Mouse (Mus musculus) E14TG2a.4 (cell line): ENCODE measurements at regions not wholly inside any gene's neighbourhood (a gene's known extent, or its start where the extent isn't known, plus 50 kb on each side); places are given as distances from the start of the nearest gene placed in this dataset.

Source experiments
- H3K27me3 ChIP-seq: 2 replicates; pipeline ENCODE4 v1.6.1; 2014; ENCODE audit warnings: low read length, control low read depth; ENCODE audit not compliant: insufficient read depth
- H3K36me3 ChIP-seq: 2 replicates; pipeline ENCODE4 v1.6.1; 2014; ENCODE audit warnings: low read length, control low read depth; ENCODE audit not compliant: insufficient read depth
- H3K4me1 ChIP-seq: replicated peaks from 2 replicates; pipeline ENCODE4 v1.6.1; 2014; ENCODE audit warnings: low read depth, low read length, control low read depth
- H3K4me3 ChIP-seq: replicated peaks from 2 replicates; pipeline ENCODE4 v1.5.1; 2014; ENCODE audit warnings: mild to moderate bottlenecking, low read length
- H3K9me3 ChIP-seq: 2 replicates; pipeline ENCODE4 v1.6.1; 2014; ENCODE audit warnings: low read length, control low read depth
- CTCF ChIP-seq: conservative IDR thresholded peaks from 2 replicates; pipeline ENCODE4 v1.5.1; 2014; ENCODE audit warnings: low read length
- NANOG ChIP-seq: IDR thresholded peaks from 2 replicates; pipeline ENCODE4 v1.6.1; 2014; ENCODE audit warnings: borderline replicate concordance, low read length, mixed read lengths
- POU5F1 ChIP-seq: IDR thresholded peaks from 2 replicates; pipeline ENCODE4 v1.6.1; 2014; ENCODE audit warnings: low read length, borderline replicate concordance

DNA sequence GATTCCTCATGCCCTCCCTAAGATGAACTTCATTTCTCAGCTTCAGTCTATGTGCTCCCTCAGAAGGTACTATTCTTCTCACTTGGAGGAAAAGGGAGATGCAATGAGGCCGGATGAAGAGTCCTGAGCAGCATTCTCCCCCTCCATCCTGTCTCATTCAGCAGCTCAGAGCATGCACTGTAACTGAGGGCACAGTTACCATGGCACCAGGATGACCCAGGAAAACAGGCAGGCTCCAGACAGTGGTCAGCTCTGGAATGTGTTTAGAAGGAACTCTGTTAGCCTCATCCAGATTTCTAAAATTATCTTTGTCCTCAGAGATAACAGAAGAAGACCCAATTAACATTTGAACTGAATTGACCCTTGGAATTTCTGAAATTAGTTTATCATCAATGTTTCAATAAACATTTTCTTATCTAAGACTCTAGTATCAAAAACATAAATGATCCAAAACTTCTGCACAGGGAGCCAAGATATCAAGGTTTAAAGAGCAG, 148.1 kb upstream of the Slc24a5 start:
- no peaks in the 10 kb centered on the region for H3K9me3 ChIP-seq
- no peaks in the 10 kb centered on the region for H3K36me3 ChIP-seq
- no peak for TF ChIP-seq CTCF
- TF ChIP-seq POU5F1: no peak
- TF ChIP-seq NANOG: no peak
- peaks cover 9% of the 10 kb centered on the region; the same call in 1 of the 2 replicates for H3K4me1 ChIP-seq
- H3K27me3 ChIP-seq: no peaks in the 10 kb centered on the region
- H3K4me3 ChIP-seq: no peak overlapping the region

- Histone ChIP-seq H3K27me3 (no peaks in the 10 kb centered on the region), H3K36me3 (no peaks in the 10 kb centered on the region), H3K4me3 (no peak overlapping the region), H3K9me3 (no peaks in the 10 kb centered on the region), H3K4me1 (peaks cover 9% of the 10 kb centered on the region; the same call in 1 of the 2 replicates)
- TF ChIP-seq CTCF: no peak
- no peak for TF ChIP-seq NANOG
- no peak for TF ChIP-seq POU5F1
Observed at GRCm38 (mm10) chr2:124920265-124920664, 147.7 kb upstream of the Slc24a5 start.

DNA sequence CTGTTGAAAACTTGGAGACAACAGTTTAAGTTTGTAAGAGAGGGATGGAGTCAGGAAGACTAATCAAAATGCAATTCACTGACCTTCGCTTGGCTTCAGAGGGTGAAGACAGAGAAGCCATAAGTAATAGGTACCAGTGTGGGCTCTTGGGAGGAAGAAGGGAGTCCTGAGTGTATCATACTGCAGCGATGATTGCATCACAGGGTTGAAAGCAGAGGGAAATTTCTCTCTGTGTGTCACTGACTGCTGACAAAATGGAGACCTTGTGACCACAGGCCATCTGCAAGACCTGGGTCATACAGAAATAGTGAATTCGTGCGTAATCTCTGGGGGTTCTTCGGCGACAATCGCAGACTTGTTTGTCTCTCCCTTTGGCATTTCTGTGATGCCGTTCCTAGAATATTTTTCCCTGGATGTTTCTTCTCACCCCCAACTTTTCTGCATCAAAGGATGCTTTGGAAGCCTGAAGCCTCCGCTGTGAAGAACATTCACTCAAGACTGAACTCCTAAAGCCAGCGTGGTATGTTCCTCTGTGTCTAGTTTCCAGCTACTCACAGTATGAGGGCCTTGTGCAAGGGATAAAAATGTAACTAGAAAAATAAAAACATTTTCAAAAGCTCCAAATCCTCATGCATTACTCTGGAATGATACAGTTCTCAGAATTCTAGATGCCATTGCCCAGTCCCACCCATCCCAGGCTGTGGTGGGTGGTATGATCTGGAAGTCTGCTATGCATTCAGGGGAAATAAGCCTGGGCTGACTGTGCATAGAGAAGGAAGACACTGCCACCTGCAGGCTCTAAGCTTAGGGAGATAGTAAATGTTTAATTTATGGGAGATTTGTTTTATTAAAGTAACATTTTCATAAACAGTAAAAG, 139.8 kb upstream of the Slc24a5 start:
- H3K4me1 ChIP-seq: peaks cover 7% of the 10 kb centered on the region; the same call in 1 of the 2 replicates
- peaks cover 6% of the 10 kb centered on the region; the same call in 1 of the 2 replicates for H3K27me3 ChIP-seq
- no peak overlapping the region for H3K4me3 ChIP-seq
- TF ChIP-seq POU5F1: no peak
- no peak for TF ChIP-seq NANOG
- TF ChIP-seq CTCF: no peak
- no peaks in the 10 kb centered on the region for H3K36me3 ChIP-seq
- H3K9me3 ChIP-seq: no peaks in the 10 kb centered on the region

DNA sequence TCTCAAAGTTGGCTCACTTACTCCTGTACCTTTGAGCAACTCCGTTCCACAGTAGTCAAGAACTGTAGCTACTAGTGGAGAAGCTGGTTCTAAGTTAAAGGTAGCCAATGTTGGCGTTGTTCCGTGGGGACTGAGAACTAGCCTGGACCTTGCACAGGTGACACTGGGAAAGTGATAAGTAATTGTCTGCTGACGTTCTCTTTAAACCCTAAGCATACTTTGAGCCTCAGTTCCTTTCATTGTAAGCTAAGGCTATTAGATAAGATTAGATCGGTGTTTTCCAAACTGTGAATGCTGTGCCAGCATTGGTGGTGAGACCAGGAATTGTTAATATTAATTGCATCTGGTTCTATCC, 139.2 kb upstream of the Slc24a5 start:
- peaks cover 1% of the 10 kb centered on the region; the same call in 1 of the 2 replicates for H3K4me1 ChIP-seq
- no peaks in the 10 kb centered on the region for H3K9me3 ChIP-seq
- peaks cover 6% of the 10 kb centered on the region; the same call in 1 of the 2 replicates for H3K27me3 ChIP-seq
- no peak overlapping the region for H3K4me3 ChIP-seq
- no peaks in the 10 kb centered on the region for H3K36me3 ChIP-seq
- TF ChIP-seq POU5F1: no peak
- no peak for TF ChIP-seq CTCF
- no peak for TF ChIP-seq NANOG

DNA sequence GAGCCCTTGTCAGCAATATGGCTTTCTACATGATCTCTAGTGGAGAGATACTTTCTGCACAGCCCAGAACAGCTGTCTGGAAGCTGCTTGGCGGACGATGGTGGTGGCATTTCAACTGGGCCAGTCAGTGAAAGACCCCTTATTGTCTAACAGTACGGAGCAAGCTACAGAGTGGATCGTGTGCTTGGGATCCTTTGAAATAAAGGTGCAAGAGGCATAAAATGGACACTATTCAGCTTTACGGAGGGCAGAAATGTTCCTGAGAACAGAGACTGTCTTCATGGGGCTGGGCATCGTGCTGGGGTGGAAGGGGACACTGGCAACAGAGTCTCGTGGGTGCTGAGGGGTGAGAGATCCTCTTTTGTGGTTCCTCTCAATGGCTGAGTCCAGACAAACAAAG, 137.2 kb upstream of the Slc24a5 start:
- Histone ChIP-seq H3K36me3 (no peaks in the 10 kb centered on the region), H3K4me3 (no peak overlapping the region), H3K9me3 (no peaks in the 10 kb centered on the region), H3K27me3 (peaks cover 6% of the 10 kb centered on the region; the same call in 1 of the 2 replicates), H3K4me1 (no peaks in the 10 kb centered on the region)
- TF ChIP-seq POU5F1: no peak
- no peak for TF ChIP-seq NANOG
- TF ChIP-seq CTCF: no peak

DNA sequence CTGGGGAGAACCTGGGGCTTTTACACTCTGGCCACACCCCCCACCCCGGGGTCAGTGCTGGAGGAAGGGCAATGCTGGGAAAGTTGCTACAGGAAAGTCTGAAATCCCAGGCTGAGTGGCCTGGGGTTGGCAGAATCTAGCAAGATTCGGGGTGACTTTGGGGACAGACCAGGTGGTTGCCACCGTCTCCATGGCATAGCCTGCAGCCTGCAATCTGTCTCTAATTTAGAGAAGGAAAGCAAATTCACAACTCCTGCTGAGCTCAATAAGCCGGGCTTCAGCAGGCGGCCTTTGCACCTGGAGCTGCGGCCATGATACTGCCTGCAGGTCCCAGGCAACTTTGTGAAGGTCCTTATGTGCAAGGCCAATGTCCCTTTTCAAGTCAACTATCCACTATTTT, 135.4 kb upstream of the Slc24a5 start:
- Histone ChIP-seq H3K27me3 (peaks cover 6% of the 10 kb centered on the region; the same call in 1 of the 2 replicates), H3K36me3 (no peaks in the 10 kb centered on the region), H3K4me3 (no peak overlapping the region), H3K9me3 (no peaks in the 10 kb centered on the region), H3K4me1 (no peaks in the 10 kb centered on the region)
- no peak for TF ChIP-seq NANOG
- no peak for TF ChIP-seq CTCF
- no peak for TF ChIP-seq POU5F1

DNA sequence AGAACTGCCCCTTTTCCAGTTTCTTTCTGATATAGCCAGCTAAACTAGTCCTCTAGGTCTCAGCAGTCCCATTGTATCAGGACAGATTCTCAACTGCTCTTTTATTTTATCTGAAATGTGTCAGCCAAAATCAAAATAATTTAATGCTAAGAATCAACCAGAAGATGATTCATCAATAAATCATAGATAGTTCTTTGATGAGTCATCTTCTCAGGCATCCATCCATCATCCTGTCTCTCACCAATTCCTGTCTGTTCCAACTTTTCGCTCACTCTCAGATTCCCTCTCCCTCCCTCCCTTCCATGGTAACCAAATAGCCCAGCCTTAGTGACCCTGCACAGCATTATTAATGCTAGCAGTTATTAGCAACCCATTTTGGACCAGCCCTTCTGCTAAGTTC, 134.0 kb upstream of the Slc24a5 start:
- TF ChIP-seq NANOG (no peak), POU5F1 (no peak), CTCF (no peak)
- Histone ChIP-seq H3K27me3 (peaks cover 6% of the 10 kb centered on the region; the same call in 1 of the 2 replicates), H3K9me3 (no peaks in the 10 kb centered on the region), H3K4me3 (no peak overlapping the region), H3K4me1 (no peaks in the 10 kb centered on the region), H3K36me3 (no peaks in the 10 kb centered on the region)

GRCm38 (mm10) chr2:124948263-124948781, 119.6 kb upstream of the Slc24a5 start:
- H3K27me3 ChIP-seq: peaks cover 27% of the 10 kb centered on the region; the same call in 1 of the 2 replicates
- no peak overlapping the region for H3K4me3 ChIP-seq
- peaks cover 16% of the 10 kb centered on the region for H3K4me1 ChIP-seq
- no peak for TF ChIP-seq POU5F1
- no peak for TF ChIP-seq CTCF
- no peak for TF ChIP-seq NANOG
- peaks cover 7% of the 10 kb centered on the region for H3K9me3 ChIP-seq
- H3K36me3 ChIP-seq: no peaks in the 10 kb centered on the region
